Mouse (Mus musculus) right cerebral cortex, postnatal 4 days (tissue): ENCODE measurements around the gene Rab23.

Experiments
- DNase-seq: peaks from one replicate; pipeline ENCODE4 v3.0.0-alpha.2; 2022

The Rab23 gene

DNA sequence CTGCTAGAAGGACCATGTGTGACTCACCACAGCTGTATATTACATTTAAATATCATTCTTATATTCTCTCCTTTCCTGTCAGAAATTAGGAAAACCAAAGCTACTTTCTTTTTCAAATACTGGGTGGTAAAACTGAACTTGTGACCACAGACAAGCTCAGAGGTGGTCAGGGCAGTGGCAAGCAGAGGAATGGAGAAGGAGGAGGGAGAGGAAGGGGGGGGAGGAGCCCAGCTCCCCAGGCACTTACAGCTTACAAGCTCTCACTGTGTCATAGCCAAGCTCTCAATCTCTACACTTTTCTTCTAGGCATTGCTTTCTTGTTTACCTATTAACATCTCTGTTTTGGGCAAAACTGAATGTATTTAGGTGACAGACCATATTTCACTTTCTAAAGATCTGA is 49.1 kb downstream of the Rab23 start:
- DNase-seq: no peak

DNA sequence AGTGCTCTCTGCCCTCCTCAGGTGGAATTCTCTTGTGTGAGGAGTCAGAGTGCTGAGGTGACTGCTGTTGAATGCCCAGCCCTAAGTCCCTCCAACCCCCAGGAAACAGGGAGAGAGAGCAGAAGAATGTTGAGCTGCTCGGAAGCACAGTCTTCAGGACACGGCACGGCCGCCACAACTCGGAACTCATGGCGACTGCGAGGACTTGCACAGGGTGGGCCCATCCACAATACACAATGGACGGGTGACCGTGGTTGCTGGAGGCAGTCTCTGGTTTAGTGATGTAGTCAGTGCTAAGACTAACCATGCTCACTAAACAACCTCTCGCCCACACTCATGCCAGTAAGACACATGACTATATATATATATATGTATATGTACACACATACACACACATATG is 51.9 kb downstream of the Rab23 start:
- no peak for DNase-seq

DNA sequence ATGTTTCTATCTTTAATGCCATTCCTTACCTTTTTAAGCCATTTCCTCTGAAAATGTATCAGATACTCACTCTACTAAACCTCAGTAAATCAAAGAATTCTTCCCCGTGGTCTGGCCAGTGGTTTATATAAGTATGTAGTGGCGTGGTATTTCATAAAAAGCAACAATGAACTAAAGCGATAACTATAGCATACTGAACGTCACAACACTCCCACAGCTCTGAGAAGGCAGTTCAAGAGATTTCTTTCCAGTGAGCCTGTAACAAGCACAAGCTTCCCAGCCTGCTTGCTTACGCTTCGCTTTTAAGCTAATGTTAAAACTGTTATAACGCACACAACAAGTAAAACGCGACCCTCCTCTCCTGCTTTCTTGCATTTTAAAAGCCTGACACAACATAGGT is 52.4 kb downstream of the Rab23 start:
- no peak for DNase-seq

DNA sequence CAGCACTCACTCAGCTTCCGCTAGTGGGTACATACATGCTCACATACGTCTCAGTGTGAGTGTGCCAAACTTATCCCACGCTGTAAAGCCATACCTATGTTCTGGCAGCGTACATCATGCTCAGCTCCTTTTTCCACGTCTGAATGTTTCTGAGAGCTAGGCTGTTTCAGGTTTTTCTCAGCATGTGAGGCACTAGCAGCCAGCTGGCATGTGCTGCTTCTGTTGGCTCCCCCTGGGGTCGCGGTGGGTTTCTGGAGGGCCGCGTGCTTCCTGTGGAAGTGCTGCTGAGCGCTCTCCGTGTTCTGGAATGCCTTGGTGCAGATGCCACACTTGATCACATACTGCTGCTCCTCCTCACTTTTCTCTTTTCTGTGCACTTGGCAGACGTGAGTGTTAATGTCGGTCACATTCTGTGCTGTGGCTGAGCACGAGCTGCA is 56.5 kb downstream of the Rab23 start:
- no peak for DNase-seq

DNA sequence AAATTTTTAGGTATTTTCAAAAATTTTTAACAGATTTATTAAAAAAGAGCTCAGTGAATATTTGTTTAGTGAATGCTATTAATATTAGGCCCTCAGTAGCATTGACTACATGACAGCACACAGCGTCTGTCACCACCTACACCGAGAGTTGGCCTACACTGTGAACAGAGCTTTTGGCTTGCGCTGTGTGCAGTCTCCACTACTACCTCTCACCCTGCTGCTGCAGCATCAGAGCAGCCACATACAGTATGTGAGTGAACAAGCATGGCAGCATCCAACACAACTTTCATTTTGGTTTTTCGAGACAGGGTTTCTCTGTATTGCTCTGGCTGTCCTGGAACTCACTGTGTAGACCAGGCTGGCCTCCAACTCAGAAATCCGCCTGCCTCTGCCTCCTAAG is 64.9 kb downstream of the Rab23 start:
- no peak for DNase-seq

DNA sequence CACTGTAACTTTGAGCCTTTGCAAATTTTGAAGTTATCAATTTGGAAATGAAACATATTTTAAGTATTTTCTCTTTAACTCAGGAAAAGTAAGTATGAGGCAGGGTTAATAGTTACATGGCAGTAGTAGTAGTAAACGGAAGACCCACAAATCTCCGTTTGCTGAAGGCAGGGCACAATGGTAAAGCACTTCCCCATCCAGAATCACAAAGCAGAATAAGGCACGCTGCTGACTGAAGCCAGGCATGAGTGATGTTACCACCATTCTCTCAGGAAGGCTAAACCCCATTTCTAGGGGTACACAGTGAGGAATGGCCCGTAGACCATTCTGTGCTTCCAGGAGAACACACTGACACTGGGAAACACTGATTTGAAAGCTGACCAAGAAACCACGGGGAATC is 68.4 kb downstream of the Rab23 start:
- no peak for DNase-seq

DNA sequence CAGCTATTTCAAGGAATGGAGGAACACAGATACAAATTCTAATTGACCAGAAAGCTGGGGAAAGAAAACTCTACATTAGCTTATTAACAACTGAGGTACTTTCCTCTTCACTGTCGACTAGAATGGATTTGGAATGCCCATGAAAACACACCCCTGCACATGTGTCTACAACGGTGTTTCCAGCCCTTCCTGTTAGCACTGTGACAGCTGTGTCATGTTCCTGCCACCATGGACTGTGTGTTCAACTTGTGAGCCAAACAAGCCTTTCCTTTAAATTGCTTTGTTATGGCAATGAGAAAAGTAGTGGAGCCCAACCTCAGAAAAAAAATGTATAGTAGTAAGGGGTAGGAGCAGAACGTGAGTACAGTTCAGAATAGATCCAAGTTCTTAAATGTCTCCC is 68.8 kb downstream of the Rab23 start:
- no peak for DNase-seq
